Mouse (Mus musculus) megakaryocyte progenitor cell, adult 5-6 weeks (primary cell): Measurements from ENCODE around the gene Scd3. TPM values are rescaled to one million over a fixed set of nuclear protein-coding genes. Genes with fewer than 3 reads are reported as not detected.

Source experiments
- total RNA-seq, 2 experiments: library from RNA; stranded (forward) in 1 of 2; stranded (reverse) in 1 of 2; fragments of 157-497, 149-512 nt in 1 of 2; fragments of 200-1000 nt in 1 of 2; gene quantifications; 2 replicates each; pipeline versions ENCODE4 v1.2.3 to v1.2.4; 2015 to 2017

Scd3 gene
- total RNA-seq, 2 experiments from 2014 or later = not detected

Other genes starting within 250 kb of the Scd3 start
- 0.22 TPM in 2 replicates for gene Cpn1, start 216.7 kb upstream of the Scd3 start, total RNA-seq (2015)
- gene Cpn1, start 216.7 kb upstream of the Scd3 start, total RNA-seq (2017) = 0.29 TPM in 1 of 2 replicates, not detected in the other
- 0.12 and 0.17 TPM in 2 replicates for gene Cyp2c23, start 174.1 kb upstream of the Scd3 start, total RNA-seq (2015)
- not detected in 2 replicates for gene Cyp2c23, start 174.1 kb upstream of the Scd3 start, total RNA-seq (2017)
- 75.6 and 76.5 TPM in 2 replicates for gene Erlin1, start 133.5 kb upstream of the Scd3 start, total RNA-seq (2015)
- gene Erlin1, start 133.5 kb upstream of the Scd3 start, total RNA-seq (2017) = 44.5 and 50.3 TPM in 2 replicates
- 41.4 and 44.0 TPM in 2 replicates for gene Chuk, start 95.8 kb upstream of the Scd3 start, total RNA-seq (2015)
- gene Chuk, start 95.8 kb upstream of the Scd3 start, total RNA-seq (2017) = 52.6 and 74.3 TPM in 2 replicates
- 40.2 and 48.9 TPM in 2 replicates for gene Cwf19l1, start 67.4 kb upstream of the Scd3 start, total RNA-seq (2015)
- 33.9 and 38.4 TPM in 2 replicates for gene Cwf19l1, start 67.4 kb upstream of the Scd3 start, total RNA-seq (2017)
- 131 and 140 TPM in 2 replicates for gene Bloc1s2, start 56.8 kb upstream of the Scd3 start, total RNA-seq (2015)
- 79.0 and 96.2 TPM in 2 replicates for gene Bloc1s2, start 56.8 kb upstream of the Scd3 start, total RNA-seq (2017)
- gene Pkd2l1, start 10.8 kb upstream of the Scd3 start, total RNA-seq (2015) = not detected in 2 replicates
- not detected in 2 replicates for gene Pkd2l1, start 10.8 kb upstream of the Scd3 start, total RNA-seq (2017)
- 95.4 and 101 TPM in 2 replicates for gene Scd2, start 90.4 kb downstream of the Scd3 start, total RNA-seq (2015)
- gene Scd2, start 90.4 kb downstream of the Scd3 start, total RNA-seq (2017) = 88.5 and 107 TPM in 2 replicates
- gene Scd4, start 129.8 kb downstream of the Scd3 start, total RNA-seq (2015) = 0.35 TPM in 1 of 2 replicates, not detected in the other
- not detected in 2 replicates for gene Scd4, start 129.8 kb downstream of the Scd3 start, total RNA-seq (2017)
- gene Scd1, start 204.6 kb downstream of the Scd3 start, total RNA-seq (2015) = 0.46 and 0.49 TPM in 2 replicates
- 0.54 and 1.1 TPM in 2 replicates for gene Scd1, start 204.6 kb downstream of the Scd3 start, total RNA-seq (2017)